Mouse (Mus musculus): ENCODE data around the gene Nek3. TPM values are rescaled to one million over a fixed set of nuclear protein-coding genes. Genes with fewer than 3 reads are reported as not detected.

Gene Nek3
- polyA plus RNA-seq, 1 experiment from 2014 or later: 10.0 TPM

Other genes starting within 250 kb of the Nek3 start
- not detected in 2 replicates for gene Defb15, start 233.7 kb downstream of the Nek3 start, polyA plus RNA-seq (2016; fragmentation: Nextera tagmentation; extraction: Ambion mirVana)
- gene Defb35, start 228.1 kb downstream of the Nek3 start, polyA plus RNA-seq (2016; fragmentation: Nextera tagmentation; extraction: Ambion mirVana): not detected in 2 replicates
- gene Defb13, start 219.7 kb downstream of the Nek3 start, polyA plus RNA-seq (2016; fragmentation: Nextera tagmentation; extraction: Ambion mirVana): not detected in 2 replicates
- not detected in 2 replicates for gene Fam90a1a, start 207.7 kb downstream of the Nek3 start, polyA plus RNA-seq (2016; fragmentation: Nextera tagmentation; extraction: Ambion mirVana)
- gene Ccdc70, start 196.7 kb downstream of the Nek3 start, polyA plus RNA-seq (2016; fragmentation: Nextera tagmentation; extraction: Ambion mirVana): not detected in 2 replicates
- gene Atp7b, start 106.1 kb downstream of the Nek3 start, polyA plus RNA-seq (2016; fragmentation: Nextera tagmentation; extraction: Ambion mirVana): 1.7 and 1.9 TPM in 2 replicates
- 32.3 and 38.0 TPM in 2 replicates for gene Alg11, start 105.7 kb downstream of the Nek3 start, polyA plus RNA-seq (2016; fragmentation: Nextera tagmentation; extraction: Ambion mirVana)
- 0.52 and 1.2 TPM in 2 replicates for gene Nek5, start 41.4 kb downstream of the Nek3 start, polyA plus RNA-seq (2016; fragmentation: Nextera tagmentation; extraction: Ambion mirVana)
- gene Ckap2, start 19.4 kb upstream of the Nek3 start, polyA plus RNA-seq (2016; fragmentation: Nextera tagmentation; extraction: Ambion mirVana): 37.0 and 39.8 TPM in 2 replicates
- 39.4 and 39.9 TPM in 2 replicates for gene Vps36, start 26.4 kb upstream of the Nek3 start, polyA plus RNA-seq (2016; fragmentation: Nextera tagmentation; extraction: Ambion mirVana)
- 9.2 and 12.1 TPM in 2 replicates for gene Thsd1, start 60.9 kb upstream of the Nek3 start, polyA plus RNA-seq (2016; fragmentation: Nextera tagmentation; extraction: Ambion mirVana)
- not detected in 2 replicates for gene Tpte, start 117.0 kb upstream of the Nek3 start, polyA plus RNA-seq (2016; fragmentation: Nextera tagmentation; extraction: Ambion mirVana)
- 13.6 and 14.0 TPM in 2 replicates for gene Slc25a15, start 232.2 kb upstream of the Nek3 start, polyA plus RNA-seq (2016; fragmentation: Nextera tagmentation; extraction: Ambion mirVana)
- 38.2 and 41.1 TPM in 2 replicates for gene Mrps31, start 244.9 kb upstream of the Nek3 start, polyA plus RNA-seq (2016; fragmentation: Nextera tagmentation; extraction: Ambion mirVana)